Comparison of ENCODE assay signal across 26 mouse cellular contexts in genomic region chr13:41440205-41440604, GRCm38 (mm10).
"Had no signal": no experiment of that assay in that cellular context is flagged by ENCODE, and none has a peak within 500 bp of the region (broad histone marks: within the 10 kb centered on the region; RNA-seq: fewer than 3 reads in every experiment).

No protein-coding gene starts in this region.

- H3K9ac ChIP-seq: heart, embryonic 13.5 days; heart, embryonic 15.5 days; hindbrain, embryonic 13.5 days; hindbrain, embryonic 15.5 days; limb, embryonic 12.5 days; liver, embryonic 13.5 days; liver, embryonic 15.5 days had no signal

- H3K4me2 ChIP-seq: heart, embryonic 11.5 days; heart, embryonic 13.5 days; heart, embryonic 15.5 days; hindbrain, embryonic 13.5 days; hindbrain, embryonic 15.5 days; limb, embryonic 12.5 days; liver, embryonic 11.5 days; liver, embryonic 13.5 days; liver, embryonic 15.5 days had no signal

- ATAC-seq: hindbrain, postnatal 0 days; intestine, postnatal 0 days had no signal

- H3K27ac ChIP-seq: gastrocnemius, adult 2 months; heart, adult 2 months; heart, embryonic 13.5 days; heart, embryonic 15.5 days; hindbrain, embryonic 13.5 days; hindbrain, embryonic 15.5 days; hindbrain, postnatal 0 days; limb, embryonic 10.5 days; limb, embryonic 12.5 days; liver, embryonic 13.5 days; liver, embryonic 15.5 days had no signal

- H3K9me3 ChIP-seq: heart, embryonic 15.5 days; hindbrain, embryonic 13.5 days; hindbrain, embryonic 15.5 days; limb, embryonic 10.5 days; limb, embryonic 12.5 days; liver, embryonic 13.5 days; liver, embryonic 15.5 days had no signal

- H3K4me3 ChIP-seq: gastrocnemius, adult 2 months; heart, adult 2 months; heart, embryonic 13.5 days; heart, embryonic 15.5 days; hindbrain, embryonic 13.5 days; hindbrain, embryonic 15.5 days; limb, embryonic 10.5 days; limb, embryonic 12.5 days; liver, embryonic 13.5 days; liver, embryonic 15.5 days had no signal

- H3K36me3 ChIP-seq: heart, embryonic 13.5 days; heart, embryonic 15.5 days; hindbrain, embryonic 13.5 days; hindbrain, embryonic 15.5 days; limb, embryonic 10.5 days; limb, embryonic 12.5 days; liver, embryonic 13.5 days; liver, embryonic 15.5 days had no signal

- H3K27me3 ChIP-seq: hindbrain, embryonic 13.5 days; hindbrain, embryonic 15.5 days; limb, embryonic 12.5 days; liver, embryonic 13.5 days; liver, embryonic 15.5 days had no signal

- H3K4me1 ChIP-seq: heart, embryonic 13.5 days; heart, embryonic 15.5 days; hindbrain, embryonic 15.5 days; limb, embryonic 12.5 days; liver, embryonic 13.5 days; liver, embryonic 15.5 days had no signal

- DNase-seq: gastrocnemius, adult 2 months; gastrocnemius, postnatal 10 days; gastrocnemius, postnatal 25 days; heart, adult 11 months; heart, adult 2 months; heart, postnatal 14 days; heart, postnatal 36 days; kidney, adult 18-20 months; kidney, adult 8-10 months; kidney, postnatal 14 days; kidney, postnatal 36 days; layer of hippocampus, adult 9-11 months; layer of hippocampus, postnatal 36 days; liver; liver, embryonic 13.5 days had no signal
